In genomic region chr7:19243858-19244257, GRCm38 (mm10) we compare ENCODE assay signal across 16 mouse cellular contexts. TPM values are rescaled to one million over a fixed set of nuclear protein-coding genes. Genes with fewer than 3 reads are reported as not detected.
DNase-seq lines count a peak whose midpoint lies in the region; ATAC-seq and TF ChIP-seq lines count a peak whose summit lies in the region.
"Had no signal": no experiment of that assay in that cellular context is flagged by ENCODE, and none has a peak within 500 bp of the region (broad histone marks: within the 10 kb centered on the region; RNA-seq: fewer than 3 reads in every experiment).

No protein-coding gene starts in this region.

- WGBS in neural tube, embryonic 12.5 days: 77% methylated on average over 5 of the region's 5 CpGs

- H3K4me1 ChIP-seq in neural tube, embryonic 12.5 days: peaks cover 14% of the 10 kb centered on the region; the same call in 1 of the 2 replicates

- H3K4me3 ChIP-seq in layer of hippocampus, adult 2 months: no peak overlapping the region
- no peak overlapping the region for H3K4me3 ChIP-seq in neural tube, embryonic 12.5 days
- H3K4me3 ChIP-seq: heart, embryonic 12.5 days had no signal

- peaks cover 29% of the 10 kb centered on the region for H3K36me3 ChIP-seq in neural tube, embryonic 12.5 days

- peak overlapping the region; percentile 35; the same call in 1 of the 2 replicates for H3K9ac ChIP-seq in neural tube, embryonic 12.5 days
- H3K9ac ChIP-seq: heart, embryonic 12.5 days; lung, embryonic 14.5 days had no signal

- TF ChIP-seq CTCF in layer of hippocampus, adult 2 months (conservative IDR thresholded peaks at IDR 0.05): no peak

- DNase-seq in cerebellum, postnatal 14 days: peak; percentile 62 to 64
- DNase-seq in layer of hippocampus, adult 2 months (ENCODE audit: low spot score in 2 of 2): no peak
- DNase-seq in layer of hippocampus, postnatal 14 days (ENCODE audit: low spot score in 2 of 2): no peak
- no peak for DNase-seq in neural tube, embryonic 10.5 days (ENCODE audit: extremely low spot score, low spot score)
- peak; percentile 45 for DNase-seq in left cerebral cortex, postnatal 4 days
- no peak for DNase-seq in heart, postnatal 36 days
- DNase-seq: cerebellum, adult 9-10 months; lung, embryonic 14.5 days had no signal

- peak overlapping the region; percentile 43; the same call in 1 of the 2 replicates for H3K27ac ChIP-seq in layer of hippocampus, adult 2 months
- H3K27ac ChIP-seq in neural tube, embryonic 12.5 days: no peak overlapping the region

- intact Hi-C loops in left cerebral cortex, postnatal 4 days (cut with DNase I): no loop called here
- intact Hi-C loops in heart, postnatal 36 days (cut with DNase I): no loop called here

- H3K9me3 ChIP-seq in neural tube, embryonic 12.5 days: no peaks in the 10 kb centered on the region
- H3K9me3 ChIP-seq: heart, embryonic 12.5 days had no signal

- H3K4me2 ChIP-seq in neural tube, embryonic 12.5 days (replicated peaks): no peak overlapping the region
- H3K4me2 ChIP-seq: heart, embryonic 12.5 days; lung, embryonic 14.5 days had no signal

- no peak for ATAC-seq in cerebellum, adult (ENCODE audit: insufficient number of reproducible peaks, low FRiP score, low TSS enrichment)
- ATAC-seq in neural tube, embryonic 12.5 days (ENCODE audit: low FRiP score, low read depth): no peak
- ATAC-seq: intestine, embryonic 16.5 days had no signal

- H3K27me3 ChIP-seq in neural tube, embryonic 12.5 days (replicated peaks): no peaks in the 10 kb centered on the region
- H3K27me3 ChIP-seq: heart, embryonic 12.5 days had no signal

RNA-seq across cellular contexts. Expression of gene Opa3, which starts 15.7 kb away (rescaled TPM):
- total RNA-seq in layer of hippocampus, adult 2 months (2021): 10 to 100 TPM; 37.4 to 38.7 TPM
- total RNA-seq in layer of hippocampus, postnatal 14 days (2021): 10 to 100 TPM; 37.3 to 39.9 TPM
- 42.1 and 43.9 TPM in 2 replicates for polyA plus RNA-seq in neural tube, embryonic 12.5 days (2016; fragmentation: Nextera tagmentation; extraction: Ambion mirVana)
- total RNA-seq in left cerebral cortex, postnatal 4 days (2021): 10 to 100 TPM; 33.8 to 35.0 TPM
- total RNA-seq in heart, postnatal 36 days (2021): 10 to 100 TPM; 53.9 to 62.9 TPM

RNA-seq across cellular contexts. Expression of gene Vasp, which starts 27.8 kb away (rescaled TPM):
- 10 to 100 TPM; 15.7 to 17.1 TPM for total RNA-seq in layer of hippocampus, adult 2 months (2021)
- total RNA-seq in layer of hippocampus, postnatal 14 days (2021): 10 to 100 TPM; 23.2 to 24.2 TPM
- polyA plus RNA-seq in neural tube, embryonic 12.5 days (2016; fragmentation: Nextera tagmentation; extraction: Ambion mirVana): 53.4 and 56.3 TPM in 2 replicates
- total RNA-seq in left cerebral cortex, postnatal 4 days (2021): 10 to 100 TPM; 45.3 to 46.6 TPM
- total RNA-seq in heart, postnatal 36 days (2021): 10 to 100 TPM; 32.6 to 36.1 TPM

RNA-seq across cellular contexts. Expression of gene Gpr4, which starts 31.5 kb away (rescaled TPM):
- 1 to 10 TPM; 1.6 to 2.5 TPM for total RNA-seq in layer of hippocampus, adult 2 months (2021)
- 1 to 10 TPM; 4.1 to 4.6 TPM for total RNA-seq in layer of hippocampus, postnatal 14 days (2021)
- 1.9 and 2.3 TPM in 2 replicates for polyA plus RNA-seq in neural tube, embryonic 12.5 days (2016; fragmentation: Nextera tagmentation; extraction: Ambion mirVana)
- total RNA-seq in left cerebral cortex, postnatal 4 days (2021): 1 to 10 TPM; 3.5 to 4.3 TPM
- total RNA-seq in heart, postnatal 36 days (2021): 10 to 100 TPM in 1 of 2 experiments, 1 to 10 TPM in 1; 7.9 to 10.6 TPM
- total RNA-seq: monocyte, adult 5-6 weeks had no signal

RNA-seq across cellular contexts. Expression of gene Ppm1n, which starts 36.0 kb away (rescaled TPM):
- total RNA-seq in layer of hippocampus, adult 2 months (2021): not detected
- under 1 TPM in 1 of 2 experiments, not detected in 1; 0.79 TPM for total RNA-seq in layer of hippocampus, postnatal 14 days (2021)
- polyA plus RNA-seq in neural tube, embryonic 12.5 days (2016; fragmentation: Nextera tagmentation; extraction: Ambion mirVana): 0.20 TPM in 1 of 2 replicates, not detected in the other
- total RNA-seq in left cerebral cortex, postnatal 4 days (2021): under 1 TPM; 0.60 to 0.64 TPM
- not detected for total RNA-seq in heart, postnatal 36 days (2021)
- total RNA-seq: monocyte, adult 5-6 weeks had no signal
- polyA plus RNA-seq: gonadal fat pad, adult 2 months; heart, embryonic 12.5 days; hindbrain, embryonic 11.5 days; kidney, embryonic 16.5 days; lung, embryonic 14.5 days had no signal

RNA-seq across cellular contexts. Expression of gene Rtn2, which starts 38.6 kb away (rescaled TPM):
- 10 to 100 TPM; 90.3 to 92.7 TPM for total RNA-seq in layer of hippocampus, adult 2 months (2021)
- 100 to 1,000 TPM in 1 of 2 experiments, 10 to 100 TPM in 1; 93.0 to 104 TPM for total RNA-seq in layer of hippocampus, postnatal 14 days (2021)
- 91.1 and 99.1 TPM in 2 replicates for polyA plus RNA-seq in neural tube, embryonic 12.5 days (2016; fragmentation: Nextera tagmentation; extraction: Ambion mirVana)
- total RNA-seq in left cerebral cortex, postnatal 4 days (2021): 100 to 1,000 TPM; 154 to 161 TPM
- 100 to 1,000 TPM; 137 to 148 TPM for total RNA-seq in heart, postnatal 36 days (2021)
- total RNA-seq: monocyte, adult 5-6 weeks had no signal

Comparison
In these comparisons a context has a peak if more than half of its experiments do, and no peak if none do; other contexts are left out.
1. DNase-seq: peak in cerebellum, postnatal 14 days (2 of 2) and left cerebral cortex, postnatal 4 days (single experiment); none in layer of hippocampus, adult 2 months (0 of 2), layer of hippocampus, postnatal 14 days (0 of 2), neural tube, embryonic 10.5 days (single experiment) and heart, postnatal 36 days (0 of 2).